Mouse (Mus musculus): ENCODE data around the gene Pdxk.

DNA sequence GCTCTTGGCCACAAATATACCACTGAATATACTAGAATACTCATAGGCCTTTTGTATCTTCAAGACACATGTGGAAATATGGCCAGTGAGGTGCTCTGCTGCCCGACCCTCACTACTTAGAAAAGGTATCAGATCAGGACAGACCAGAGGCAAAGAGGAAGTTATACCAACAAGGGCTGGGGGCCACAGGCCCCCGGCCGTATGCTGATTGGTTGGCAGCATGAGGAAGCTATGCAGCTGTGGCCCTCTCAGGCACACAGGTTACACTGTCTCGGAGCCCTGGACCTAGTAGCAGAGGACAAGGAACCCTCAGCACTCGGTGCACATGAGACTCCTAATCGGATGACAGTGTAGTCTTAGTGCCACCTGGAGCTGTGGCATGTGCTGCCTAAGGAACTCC is 58.6 kb downstream of the Pdxk start:
- no peak for TF ChIP-seq MAFK (IDR thresholded peaks at IDR 0.05; ENCODE audit: insufficient read depth, low read depth, low read length)
- no peak for TF ChIP-seq HCFC1 (IDR thresholded peaks at IDR 0.05; ENCODE audit: borderline replicate concordance, insufficient read depth, low read length)
- TF ChIP-seq ZC3H11A (IDR thresholded peaks at IDR 0.05; ENCODE audit: borderline replicate concordance, low read depth, low read length): no peak
- TF ChIP-seq ZNF384 (IDR thresholded peaks at IDR 0.05; ENCODE audit: low read depth, low read length): no peak
- no peak for TF ChIP-seq CHD2 (IDR thresholded peaks at IDR 0.05; ENCODE audit: low read depth, low read length)
